Mouse (Mus musculus) frontal cortex, postnatal 36 days (tissue): ENCODE data around the gene Myh3.

Source experiments
- DNase-seq, 2 experiments: peaks; one replicate each; pipeline ENCODE4 v3.0.0; 2022; ENCODE audit warnings: low spot score in 2 of 2

Myh3 gene

GRCm38 (mm10) chr11:67105689-67106088 lies 27.6 kb downstream of the Myh3 start:
- no peak for DNase-seq

- no peak for DNase-seq
Measured at GRCm38 (mm10) chr11:67106973-67107372, 28.9 kb downstream of the Myh3 start.

DNA sequence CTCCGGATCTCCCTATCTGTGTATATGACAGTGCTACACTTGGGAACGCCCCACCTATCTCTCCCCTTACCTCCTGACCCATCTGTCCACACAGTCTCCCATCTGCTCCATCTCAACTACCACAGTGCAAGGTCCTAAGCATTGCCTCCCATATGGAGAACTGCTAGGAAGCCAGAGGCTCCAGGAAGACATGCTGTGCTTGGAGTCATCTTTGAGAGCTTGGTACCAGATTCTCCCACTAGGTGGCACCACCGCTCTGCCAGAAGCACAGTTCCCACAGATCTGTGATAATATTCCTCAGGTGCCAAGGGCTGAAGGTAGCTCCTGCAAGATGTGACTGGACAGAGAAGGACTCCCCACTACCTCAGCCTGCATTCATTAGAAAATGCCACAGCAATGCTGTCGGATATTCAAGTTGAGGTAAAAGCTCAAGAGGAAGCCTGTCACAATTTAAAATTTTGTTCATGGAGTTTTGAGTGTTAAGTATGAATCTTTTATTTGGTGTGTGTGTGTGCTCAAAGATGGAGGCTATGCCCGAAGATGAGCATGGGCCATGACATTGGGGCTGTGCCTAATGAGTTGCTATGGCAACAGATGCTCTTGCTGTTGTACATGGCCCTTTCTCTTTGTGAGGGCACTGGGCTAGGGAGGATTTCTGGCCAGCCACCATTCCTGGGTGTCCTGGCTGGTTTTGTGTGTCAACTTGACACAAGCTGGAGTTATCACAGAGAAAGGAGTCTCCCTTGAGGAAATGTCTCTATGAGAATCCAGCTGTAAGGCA lies 32.3 kb downstream of the Myh3 start:
- peak; percentile 86 to 93 for DNase-seq

- DNase-seq: peak; percentile 75 to 79
Measured at GRCm38 (mm10) chr11:67112019-67112850, 34.1 kb downstream of the Myh3 start.

DNA sequence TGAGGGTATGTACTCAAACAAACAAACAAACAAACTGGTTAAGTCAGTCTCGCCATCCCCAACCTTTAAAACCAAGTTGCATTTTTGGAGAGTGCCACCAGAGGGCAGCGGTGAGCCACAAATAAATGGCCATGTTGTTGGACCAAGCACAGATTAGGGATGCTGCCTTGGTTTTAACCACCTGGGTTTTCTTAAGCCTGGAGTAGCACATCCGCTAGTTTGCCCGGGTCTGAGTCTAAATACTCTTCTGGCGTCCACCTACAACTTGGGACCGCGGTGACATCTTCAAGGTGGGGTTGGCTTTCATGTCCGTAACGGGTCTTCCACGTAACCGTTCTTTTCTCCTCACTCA lies 34.7 kb downstream of the Myh3 start:
- peak; percentile 82 to 87 for DNase-seq

- no peak for DNase-seq
Measured at GRCm38 (mm10) chr11:67113381-67113780, 35.3 kb downstream of the Myh3 start.

- no peak for DNase-seq
Measured at GRCm38 (mm10) chr11:67114261-67114660, 36.2 kb downstream of the Myh3 start.

- DNase-seq: no peak
Measured at GRCm38 (mm10) chr11:67114901-67115300, 36.8 kb downstream of the Myh3 start.

DNA sequence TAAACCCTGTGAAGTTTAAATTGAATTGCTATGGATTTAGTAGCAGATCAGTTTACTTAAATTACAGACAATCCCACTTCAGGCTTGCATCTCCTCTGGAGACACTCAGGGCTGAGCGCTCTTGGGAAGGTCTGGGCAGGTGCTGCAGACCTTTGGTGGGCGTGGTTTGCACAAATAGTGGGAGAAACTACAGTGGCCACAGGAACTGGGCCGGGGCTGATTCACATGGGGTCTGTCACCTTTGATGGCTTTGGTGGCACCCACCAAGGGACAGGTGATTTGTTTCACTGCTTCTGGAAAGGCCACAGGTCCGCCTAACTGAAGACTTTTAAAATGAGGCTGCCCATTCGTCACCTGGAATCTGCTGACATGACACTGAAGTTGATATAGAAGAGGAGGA lies 38.6 kb downstream of the Myh3 start:
- no peak for DNase-seq

- DNase-seq: no peak
Measured at GRCm38 (mm10) chr11:67119539-67120070, 41.5 kb downstream of the Myh3 start.

- no peak for DNase-seq
Measured at GRCm38 (mm10) chr11:67120697-67121294, 42.7 kb downstream of the Myh3 start.

DNA sequence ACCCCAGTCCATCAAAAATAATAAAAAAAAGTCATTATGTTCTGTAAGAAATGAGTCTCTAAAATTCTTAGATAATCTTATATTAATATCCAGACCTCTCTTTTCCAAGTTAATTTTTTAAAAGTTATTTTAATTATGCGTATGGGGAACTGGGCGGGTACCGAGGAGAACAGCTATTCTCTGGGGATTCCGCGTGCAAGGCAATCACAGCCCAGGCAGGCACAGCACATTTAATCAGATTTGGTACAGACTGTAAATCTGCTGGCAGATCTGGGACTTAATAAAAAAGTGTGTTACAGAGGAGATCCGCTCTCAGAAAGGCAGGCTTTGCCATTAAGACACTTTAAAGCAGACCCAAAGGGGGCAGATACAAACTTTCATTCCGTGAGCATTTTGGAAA lies 46.8 kb downstream of the Myh3 start:
- no peak for DNase-seq

- peak; percentile 69 to 88 for DNase-seq
Measured at GRCm38 (mm10) chr11:67125361-67125760, 47.3 kb downstream of the Myh3 start.

DNA sequence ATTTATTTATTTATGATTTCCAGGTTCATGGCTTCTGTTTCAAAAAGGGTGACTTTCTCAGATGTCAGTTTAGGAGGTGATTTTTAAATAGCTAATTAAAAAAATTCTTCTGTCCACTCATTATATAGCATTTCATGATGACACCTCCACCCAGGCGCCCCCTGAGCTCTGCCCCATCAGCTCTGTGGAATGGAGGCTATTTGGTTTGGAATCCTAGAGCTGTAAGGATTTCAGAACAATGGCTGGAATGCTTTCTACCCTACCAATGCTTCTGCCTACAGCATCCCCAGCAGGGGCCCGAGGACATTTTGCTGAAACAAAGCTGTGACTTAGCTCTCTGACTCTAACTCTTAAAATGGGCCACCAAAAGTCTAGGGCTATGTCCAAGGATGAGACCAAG lies 55.4 kb downstream of the Myh3 start:
- no peak for DNase-seq

DNA sequence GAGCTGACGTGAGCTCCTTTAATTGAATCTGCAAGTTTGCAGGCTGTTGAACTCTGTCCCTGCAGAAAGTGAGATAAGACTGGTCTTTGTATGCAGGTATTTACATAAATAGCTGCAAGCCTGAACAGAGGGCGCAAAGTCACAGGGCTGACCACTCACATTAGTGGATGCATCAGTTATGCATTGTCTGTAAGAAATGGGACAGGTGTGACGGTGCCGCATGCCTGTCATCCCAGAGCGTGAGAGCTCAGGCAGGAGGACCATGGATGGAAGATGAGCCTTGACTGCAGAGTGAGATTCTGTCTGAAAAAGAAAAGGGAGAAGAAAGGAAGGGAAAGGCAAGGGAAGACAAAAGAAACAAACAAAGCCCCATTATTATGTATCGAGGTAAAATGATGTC lies 56.6 kb downstream of the Myh3 start:
- no peak for DNase-seq

GRCm38 (mm10) chr11:67135532-67135931 lies 57.4 kb downstream of the Myh3 start:
- no peak for DNase-seq

GRCm38 (mm10) chr11:67139556-67139955 lies 61.5 kb downstream of the Myh3 start:
- no peak for DNase-seq

GRCm38 (mm10) chr11:67140175-67140574 lies 62.1 kb downstream of the Myh3 start:
- DNase-seq: no peak

DNA sequence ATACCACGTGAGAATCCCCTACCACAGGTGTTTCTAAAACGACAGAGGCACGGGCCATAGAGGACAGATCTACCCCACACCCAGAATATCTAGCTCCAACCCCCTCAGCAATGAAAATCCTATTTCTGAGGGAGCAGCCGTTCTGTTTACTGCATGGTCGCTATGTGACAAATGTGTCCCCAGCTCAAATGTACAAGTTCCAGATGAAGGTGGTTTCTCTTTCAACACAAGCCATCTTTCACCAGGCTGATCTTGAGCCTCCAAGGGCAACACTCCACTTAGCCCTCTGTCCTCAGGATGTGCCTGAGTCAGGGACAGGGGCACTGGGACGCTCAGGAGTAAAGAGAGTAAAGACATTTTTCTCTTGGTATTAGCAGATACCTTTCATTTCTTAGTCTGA lies 62.9 kb downstream of the Myh3 start:
- no peak for DNase-seq

DNA sequence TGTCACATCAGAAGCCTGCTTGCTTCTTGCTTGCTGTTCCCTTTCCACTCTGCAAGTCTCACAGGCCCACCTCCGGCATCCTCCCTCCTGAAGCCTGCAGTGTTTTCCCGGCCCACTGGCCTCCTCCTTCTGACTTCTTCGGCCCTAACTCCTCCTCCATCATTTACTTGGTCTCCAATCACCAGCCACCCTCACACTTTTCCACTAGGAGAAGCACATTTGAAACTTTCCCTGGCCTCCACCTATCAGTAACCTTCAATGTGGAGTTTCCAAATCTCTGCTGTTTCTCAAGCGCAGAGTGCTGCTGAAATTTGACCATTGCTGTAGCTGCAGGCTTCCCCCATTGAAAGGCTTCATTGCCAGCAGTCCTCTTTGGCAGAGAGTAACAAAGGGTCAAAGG lies 63.9 kb downstream of the Myh3 start:
- DNase-seq: no peak

- no peak for DNase-seq
Measured at GRCm38 (mm10) chr11:67143065-67143464, 65.0 kb downstream of the Myh3 start.

DNA sequence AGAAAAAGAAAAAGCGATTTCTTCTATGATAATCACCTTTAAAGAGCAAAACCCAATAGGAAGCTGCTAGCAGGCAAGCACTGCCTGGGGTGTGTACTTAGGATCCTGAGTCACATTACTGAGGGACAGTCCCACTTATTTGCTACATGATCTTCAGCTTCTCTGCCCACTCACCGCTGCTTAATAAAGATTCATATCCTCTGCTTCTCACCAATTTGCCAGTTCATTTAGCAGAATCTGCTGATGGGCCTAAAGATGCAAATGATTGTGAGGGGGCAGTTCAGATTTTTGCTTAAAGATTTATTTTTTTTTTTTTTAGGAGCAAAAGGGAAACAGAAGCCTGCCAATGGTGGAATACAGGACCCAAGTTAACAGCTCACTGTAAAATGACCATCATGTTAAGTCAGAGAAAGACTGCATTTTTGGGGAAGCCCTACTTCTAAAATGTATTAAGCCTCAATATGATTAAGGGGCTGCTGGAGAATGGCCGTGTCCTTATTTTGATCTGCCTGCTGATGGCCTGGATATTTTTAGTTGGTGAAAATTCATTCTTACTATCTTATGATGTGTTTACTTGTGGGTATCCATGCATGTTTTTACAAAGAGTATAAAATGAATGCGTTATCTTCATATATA lies 65.9 kb downstream of the Myh3 start:
- no peak for DNase-seq
